Mouse (Mus musculus) kidney, postnatal 10 days (tissue): ENCODE measurements around the gene Pacrg.

Experiments used
- DNase-seq: peaks from one replicate; pipeline ENCODE4 v3.0.0; 2021; ENCODE audit warnings: mixed read lengths

Gene Pacrg

GRCm38 (mm10) chr17:10369961-10370659 is 470.0 kb downstream of the Pacrg start:
- no peak for DNase-seq

DNA sequence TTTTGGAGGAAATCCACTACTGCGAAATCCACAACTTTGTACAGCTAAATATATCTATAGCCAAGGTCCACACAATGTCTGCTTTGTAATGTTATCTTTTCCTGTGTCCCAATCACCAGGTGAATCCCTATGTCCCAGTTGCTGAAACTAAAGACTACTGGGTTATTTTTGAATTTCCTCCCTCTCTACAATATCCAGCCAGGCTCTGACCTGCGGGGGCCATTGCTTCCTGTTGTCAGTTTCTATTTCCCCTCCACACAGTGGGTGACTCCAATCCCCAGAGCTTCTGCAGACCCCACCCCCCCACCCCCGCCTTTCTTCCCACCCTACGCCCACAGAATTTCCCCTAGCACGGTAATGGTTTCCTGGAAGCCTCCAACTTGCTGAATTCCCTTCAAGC is 473.1 kb downstream of the Pacrg start:
- DNase-seq = no peak

DNA sequence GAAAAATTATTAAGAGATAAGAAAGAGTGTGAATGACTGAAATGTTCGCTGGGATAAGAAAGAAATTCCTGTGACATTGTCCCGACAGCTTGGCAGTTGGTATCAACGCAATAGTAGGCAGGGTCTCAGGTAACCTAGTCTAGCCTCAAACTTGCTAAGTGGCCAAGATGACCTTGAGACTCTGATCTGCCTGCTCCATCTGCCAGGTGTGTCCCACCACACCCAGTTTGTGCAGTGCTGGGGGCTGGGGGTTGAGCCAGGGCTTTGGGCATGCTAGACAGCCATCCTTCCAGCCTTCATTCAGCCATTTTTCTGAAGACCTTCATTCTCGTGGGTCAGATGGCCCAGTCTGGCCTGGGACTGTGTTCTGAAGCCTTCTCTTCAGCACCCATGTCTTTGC is 473.5 kb downstream of the Pacrg start:
- no peak for DNase-seq

DNA sequence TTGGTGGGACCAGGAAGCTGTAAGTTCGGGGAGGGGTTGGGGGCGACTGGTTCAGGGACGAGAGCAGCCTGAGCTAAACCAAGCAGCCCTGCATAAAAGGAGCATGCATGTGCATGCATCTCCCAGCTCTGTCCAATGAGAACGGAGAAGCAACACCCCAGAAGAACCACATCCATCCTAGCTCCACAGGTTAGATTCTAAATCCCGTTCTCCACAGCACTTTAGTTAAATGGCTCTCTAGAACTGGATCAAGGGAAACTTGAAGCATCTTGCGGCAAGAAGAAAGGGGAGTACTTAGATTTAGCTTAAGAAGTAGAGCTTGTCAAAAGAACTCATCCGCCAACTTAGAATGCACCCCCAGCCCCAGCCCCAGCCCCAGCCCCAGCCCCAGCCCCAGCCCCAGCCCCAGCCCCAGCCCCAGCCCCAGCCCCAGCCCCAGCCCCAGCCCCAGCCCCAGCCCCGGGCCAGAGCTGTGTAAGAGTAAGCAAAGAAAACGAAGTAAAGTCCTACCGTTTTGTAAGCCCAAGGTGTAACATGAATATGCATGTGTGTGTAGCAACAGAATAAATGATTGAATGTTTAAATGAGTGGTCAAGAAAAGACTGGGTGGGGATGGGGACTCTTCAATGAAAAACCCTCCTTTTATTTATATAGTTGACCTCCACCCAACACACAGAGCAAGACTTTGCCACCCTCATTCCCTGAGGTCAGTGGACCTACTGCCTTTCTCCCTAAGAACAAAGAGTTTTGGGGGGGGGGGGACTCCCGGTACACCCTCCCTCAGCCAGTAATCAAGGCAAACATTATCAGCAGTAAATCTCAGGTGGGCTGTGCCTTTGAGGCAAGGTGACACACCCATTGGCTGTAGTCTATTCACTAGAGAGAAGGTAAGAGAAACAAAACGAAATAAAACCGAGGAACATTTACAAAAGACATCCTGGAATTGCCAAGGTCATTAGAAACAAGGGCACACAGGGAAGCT is 474.3 kb downstream of the Pacrg start:
- no peak for DNase-seq

GRCm38 (mm10) chr17:10363151-10363550 is 477.0 kb downstream of the Pacrg start:
- DNase-seq = no peak

DNA sequence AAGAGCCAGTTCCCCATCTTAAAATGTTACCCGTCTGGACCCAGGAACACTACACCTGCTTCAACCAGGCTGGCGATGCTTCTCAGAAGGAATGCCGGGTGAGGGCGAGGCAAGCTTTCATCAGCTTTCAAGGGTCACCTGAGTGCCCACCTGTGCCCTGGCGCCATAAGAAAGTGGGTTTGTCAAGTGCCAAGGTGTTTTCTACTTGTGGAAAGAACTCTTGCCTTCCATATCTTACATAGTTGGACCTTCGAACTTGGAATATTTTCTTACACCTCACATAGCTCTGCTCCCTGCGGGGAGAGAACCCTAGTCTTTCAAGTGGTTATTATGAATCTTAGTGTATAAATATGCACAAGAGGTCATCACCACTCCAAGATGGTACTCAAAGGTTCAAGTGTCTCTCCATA is 478.2 kb downstream of the Pacrg start:
- no peak for DNase-seq

GRCm38 (mm10) chr17:10360738-10361137 is 479.4 kb downstream of the Pacrg start:
- DNase-seq = no peak

- peak; percentile 33 for DNase-seq
Measured at GRCm38 (mm10) chr17:10359466-10359865, 480.6 kb downstream of the Pacrg start.

GRCm38 (mm10) chr17:10357348-10357747 is 482.8 kb downstream of the Pacrg start:
- no peak for DNase-seq

- DNase-seq = no peak
Measured at GRCm38 (mm10) chr17:10356294-10356693, 483.8 kb downstream of the Pacrg start.

DNA sequence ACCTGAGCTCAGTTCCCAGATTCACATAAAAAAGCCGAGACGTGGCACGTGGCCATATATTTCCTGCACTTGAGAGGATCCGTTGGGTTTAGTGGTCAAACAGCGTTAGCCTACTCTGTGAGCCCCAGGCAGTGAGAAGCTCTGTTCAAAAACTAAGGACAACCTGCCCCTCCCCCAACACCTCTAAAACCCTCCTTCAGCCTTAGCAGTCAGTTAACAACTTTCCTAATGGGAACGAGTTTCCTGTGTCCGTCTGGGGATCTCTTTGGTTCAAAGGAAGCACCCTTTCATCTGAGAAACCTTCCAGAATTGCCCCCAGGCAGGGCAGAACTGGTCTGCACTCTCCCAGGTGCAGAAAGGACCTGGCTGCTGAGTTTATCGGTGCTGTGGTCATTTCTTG is 484.4 kb downstream of the Pacrg start:
- DNase-seq = no peak
